Mouse (Mus musculus): ENCODE data around the gene Dhx30. TPM values are rescaled to one million over a fixed set of nuclear protein-coding genes. Genes with fewer than 3 reads are reported as not detected.
A peak's percentile ranks its signal among the peaks of the same experiment; 100 is the strongest.

Dhx30 gene
- polyA plus RNA-seq, 1 experiment from 2014 or later = 86.5 TPM

- no peaks in the 10 kb centered on the region for H3K27me3 ChIP-seq (ENCODE audit: insufficient read depth, low read length)
- ATAC-seq (replicated peaks; ENCODE audit: low FRiP score, low read depth) = no peak
- H3K4me3 ChIP-seq (replicated peaks; ENCODE audit: low read depth, low read length) = no peak overlapping the region
- no peaks in the 10 kb centered on the region for H3K36me3 ChIP-seq (ENCODE audit: insufficient read depth, low read length)
- WGBS = 40% methylated on average over 8 of the region's 8 CpGs
- no peaks in the 10 kb centered on the region for H3K9me3 ChIP-seq (replicated peaks; ENCODE audit: low read length)
- no peak overlapping the region for H3K4me2 ChIP-seq (ENCODE audit: low read length)
- H3K9ac ChIP-seq (ENCODE audit: low read depth, low read length) = no peak overlapping the region
- no peak for DNase-seq (ENCODE audit: low spot score)
- H3K4me1 ChIP-seq (replicated peaks; ENCODE audit: insufficient read depth, low read length) = 0 out of 2 replicates have a peak, but pooled peaks cover 5% of the 10 kb centered on the region
- no peak for TF ChIP-seq CTCF (IDR thresholded peaks at IDR 0.05; ENCODE audit: low read depth)
- no peak overlapping the region for H3K27ac ChIP-seq
These were observed 64.1 kb downstream of the Dhx30 start for GRCm38 (mm10) chr9:110053305-110054079.

- 0 out of 2 replicates have a peak overlapping the region, but pooled peaks have one; percentile 16 for H3K27ac ChIP-seq
- no peaks in the 10 kb centered on the region for H3K9me3 ChIP-seq (replicated peaks; ENCODE audit: low read length)
- H3K4me2 ChIP-seq (ENCODE audit: low read length) = no peak overlapping the region
- ATAC-seq (replicated peaks; ENCODE audit: low FRiP score, low read depth) = no peak; the same call in 1 of the 2 replicates
- 77% methylated on average over 4 of the region's 4 CpGs for WGBS
- no peak overlapping the region for H3K9ac ChIP-seq (ENCODE audit: low read depth, low read length)
- no peak overlapping the region for H3K4me3 ChIP-seq (replicated peaks; ENCODE audit: low read depth, low read length)
- no peaks in the 10 kb centered on the region for H3K36me3 ChIP-seq (ENCODE audit: insufficient read depth, low read length)
- TF ChIP-seq CTCF (IDR thresholded peaks at IDR 0.05; ENCODE audit: low read depth) = no peak
- H3K27me3 ChIP-seq (ENCODE audit: insufficient read depth, low read length) = no peaks in the 10 kb centered on the region
- H3K4me1 ChIP-seq (replicated peaks; ENCODE audit: insufficient read depth, low read length) = 0 out of 2 replicates have a peak, but pooled peaks cover 5% of the 10 kb centered on the region
- DNase-seq (ENCODE audit: low spot score) = no peak
These were observed 64.7 kb downstream of the Dhx30 start for GRCm38 (mm10) chr9:110052951-110053304.

GRCm38 (mm10) chr9:110051869-110052661, 65.6 kb downstream of the Dhx30 start:
- Histone ChIP-seq H3K36me3 (ENCODE audit: insufficient read depth, low read length) (no peaks in the 10 kb centered on the region), H3K4me1 (replicated peaks; ENCODE audit: insufficient read depth, low read length) (0 out of 2 replicates have a peak, but pooled peaks cover 5% of the 10 kb centered on the region), H3K27me3 (ENCODE audit: insufficient read depth, low read length) (no peaks in the 10 kb centered on the region), H3K4me3 (replicated peaks; ENCODE audit: low read depth, low read length) (no peak overlapping the region), H3K27ac (no peak overlapping the region), H3K9me3 (replicated peaks; ENCODE audit: low read length) (no peaks in the 10 kb centered on the region), H3K9ac (ENCODE audit: low read depth, low read length) (no peak overlapping the region), H3K4me2 (ENCODE audit: low read length) (peak overlapping the region; percentile 8; the same call in 1 of the 2 replicates)
- no peak for ATAC-seq (replicated peaks; ENCODE audit: low FRiP score, low read depth)
- peak; percentile 9 for DNase-seq (ENCODE audit: low spot score)
- TF ChIP-seq CTCF (IDR thresholded peaks at IDR 0.05; ENCODE audit: low read depth) = no peak
- WGBS = 53% methylated on average over 23 of the region's 23 CpGs

GRCm38 (mm10) chr9:110051184-110051583, 66.4 kb downstream of the Dhx30 start:
- Histone ChIP-seq H3K4me3 (replicated peaks; ENCODE audit: low read depth, low read length) (no peak overlapping the region), H3K4me2 (ENCODE audit: low read length) (no peak overlapping the region), H3K27me3 (ENCODE audit: insufficient read depth, low read length) (no peaks in the 10 kb centered on the region), H3K4me1 (replicated peaks; ENCODE audit: insufficient read depth, low read length) (0 out of 2 replicates have a peak, but pooled peaks cover 5% of the 10 kb centered on the region), H3K36me3 (ENCODE audit: insufficient read depth, low read length) (no peaks in the 10 kb centered on the region), H3K9me3 (replicated peaks; ENCODE audit: low read length) (no peaks in the 10 kb centered on the region), H3K27ac (no peak overlapping the region), H3K9ac (ENCODE audit: low read depth, low read length) (no peak overlapping the region)
- ATAC-seq (replicated peaks; ENCODE audit: low FRiP score, low read depth) = no peak
- TF ChIP-seq CTCF (IDR thresholded peaks at IDR 0.05; ENCODE audit: low read depth) = no peak
- no peak for DNase-seq (ENCODE audit: low spot score)

- ATAC-seq (replicated peaks; ENCODE audit: low FRiP score, low read depth) (no peak), DNase-seq (ENCODE audit: low spot score) (peak; percentile 32)
- Histone ChIP-seq H3K9ac (ENCODE audit: low read depth, low read length) (no peak overlapping the region), H3K27me3 (ENCODE audit: insufficient read depth, low read length) (no peaks in the 10 kb centered on the region), H3K27ac (no peak overlapping the region), H3K9me3 (replicated peaks; ENCODE audit: low read length) (no peaks in the 10 kb centered on the region), H3K4me3 (replicated peaks; ENCODE audit: low read depth, low read length) (no peak overlapping the region), H3K4me2 (ENCODE audit: low read length) (no peak overlapping the region), H3K36me3 (ENCODE audit: insufficient read depth, low read length) (no peaks in the 10 kb centered on the region), H3K4me1 (replicated peaks; ENCODE audit: insufficient read depth, low read length) (0 out of 2 replicates have a peak, but pooled peaks cover 2% of the 10 kb centered on the region)
- 35% methylated on average over 3 of the region's 3 CpGs for WGBS
- no peak for TF ChIP-seq CTCF (IDR thresholded peaks at IDR 0.05; ENCODE audit: low read depth)
These were observed 69.8 kb downstream of the Dhx30 start for GRCm38 (mm10) chr9:110047857-110048256.

- H3K9me3 ChIP-seq (replicated peaks; ENCODE audit: low read length) = no peaks in the 10 kb centered on the region
- H3K4me3 ChIP-seq (replicated peaks; ENCODE audit: low read depth, low read length) = no peak overlapping the region
- H3K27me3 ChIP-seq (ENCODE audit: insufficient read depth, low read length) = no peaks in the 10 kb centered on the region
- H3K27ac ChIP-seq = no peak overlapping the region
- no peak for TF ChIP-seq CTCF (IDR thresholded peaks at IDR 0.05; ENCODE audit: low read depth)
- DNase-seq (ENCODE audit: low spot score) (no peak), ATAC-seq (replicated peaks; ENCODE audit: low FRiP score, low read depth) (no peak)
- H3K9ac ChIP-seq (ENCODE audit: low read depth, low read length) = no peak overlapping the region
- H3K4me2 ChIP-seq (ENCODE audit: low read length) = no peak overlapping the region
- no peaks in the 10 kb centered on the region for H3K4me1 ChIP-seq (replicated peaks; ENCODE audit: insufficient read depth, low read length)
- no peaks in the 10 kb centered on the region for H3K36me3 ChIP-seq (ENCODE audit: insufficient read depth, low read length)
These were observed 70.4 kb downstream of the Dhx30 start for GRCm38 (mm10) chr9:110047260-110047659.

Data from kidney, postnatal 0 days (tissue).